Comparison of ENCODE assay signal across 39 mouse cellular contexts in the genomic region with DNA sequence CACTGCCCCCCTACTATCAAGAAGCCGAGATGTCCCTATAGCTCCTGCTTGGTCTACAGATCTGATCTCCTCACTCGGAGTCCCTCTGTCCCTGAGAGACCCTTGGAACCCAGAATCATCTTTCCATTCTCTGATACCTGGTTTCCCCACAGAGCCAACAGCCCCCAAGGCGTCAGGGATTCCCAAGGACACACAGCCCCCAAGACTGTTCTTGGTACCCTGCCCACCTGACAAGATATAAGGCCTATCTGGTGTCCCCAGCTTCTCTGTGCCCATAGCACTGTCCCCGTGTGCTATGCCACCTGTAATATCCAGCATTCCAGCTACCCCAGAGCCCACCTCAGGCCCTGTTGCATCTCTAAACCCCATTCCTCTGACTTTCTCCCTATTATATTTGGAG. TPM values are rescaled to one million over a fixed set of nuclear protein-coding genes. Genes with fewer than 3 reads are reported as not detected.
"Had no signal": no experiment of that assay in that cellular context is flagged by ENCODE, and none has a peak within 500 bp of the region (broad histone marks: within the 10 kb centered on the region; RNA-seq: fewer than 3 reads in every experiment).

No protein-coding gene starts in this region.

- H3K4me1 ChIP-seq: limb, embryonic 13.5 days; limb, embryonic 15.5 days; liver, embryonic 12.5 days; liver, embryonic 13.5 days; liver, embryonic 15.5 days; lung, embryonic 15.5 days; midbrain, embryonic 10.5 days; midbrain, embryonic 12.5 days; neural tube, embryonic 12.5 days had no signal

- H3K27me3 ChIP-seq: limb, embryonic 15.5 days; lung, embryonic 15.5 days; midbrain, embryonic 13.5 days; neural tube, embryonic 12.5 days had no signal

- H3K4me2 ChIP-seq: limb, embryonic 12.5 days; limb, embryonic 13.5 days; limb, embryonic 15.5 days; liver, embryonic 11.5 days; liver, embryonic 12.5 days; liver, embryonic 13.5 days; liver, embryonic 15.5 days; lung, embryonic 14.5 days; lung, embryonic 15.5 days; midbrain, embryonic 12.5 days; midbrain, embryonic 13.5 days; neural tube, embryonic 12.5 days had no signal

- H3K9me3 ChIP-seq: limb, embryonic 10.5 days; limb, embryonic 12.5 days; limb, embryonic 13.5 days; limb, embryonic 15.5 days; liver, embryonic 12.5 days; liver, embryonic 13.5 days; liver, embryonic 15.5 days; lung, embryonic 15.5 days; megakaryocyte, embryonic 14.5 days; midbrain, embryonic 10.5 days; midbrain, embryonic 12.5 days; midbrain, embryonic 13.5 days; neural tube, embryonic 12.5 days had no signal

- H3K4me3 ChIP-seq: limb, embryonic 10.5 days; limb, embryonic 12.5 days; limb, embryonic 13.5 days; limb, embryonic 15.5 days; liver, embryonic 12.5 days; liver, embryonic 13.5 days; liver, embryonic 15.5 days; lung, embryonic 15.5 days; megakaryocyte, embryonic 14.5 days; midbrain, embryonic 10.5 days; midbrain, embryonic 12.5 days; midbrain, embryonic 13.5 days; myocyte; neural tube, embryonic 12.5 days had no signal

- H3K27ac ChIP-seq: limb, embryonic 10.5 days; limb, embryonic 12.5 days; limb, embryonic 13.5 days; limb, embryonic 15.5 days; liver, embryonic 12.5 days; liver, embryonic 13.5 days; liver, embryonic 14.5 days; liver, embryonic 15.5 days; lung, embryonic 15.5 days; macrophage; midbrain, embryonic 10.5 days; midbrain, embryonic 12.5 days; midbrain, embryonic 13.5 days; neural tube, embryonic 12.5 days had no signal

- H3K9ac ChIP-seq: limb, embryonic 12.5 days; limb, embryonic 13.5 days; limb, embryonic 15.5 days; liver, embryonic 12.5 days; liver, embryonic 13.5 days; liver, embryonic 14.5 days; liver, embryonic 15.5 days; liver, postnatal 0 days; lung, embryonic 14.5 days; lung, embryonic 15.5 days; midbrain, embryonic 12.5 days; midbrain, embryonic 13.5 days; neural tube, embryonic 12.5 days had no signal

- ATAC-seq: liver, embryonic 12.5 days; liver, postnatal 0 days; lung, postnatal 0 days; midbrain, embryonic 13.5 days; midbrain, embryonic 16.5 days had no signal

- DNase-seq: left cerebral cortex, postnatal 4 days; liver; liver, embryonic 13.5 days; liver, postnatal 0 days; lung, adult 18-20 months; lung, adult 2 months; lung, embryonic 14.5 days; lung, postnatal 10 days; lung, postnatal 14 days; lung, postnatal 36 days; lung, postnatal 4 days; midbrain, embryonic 14.5 days had no signal

- H3K36me3 ChIP-seq: limb, embryonic 10.5 days; limb, embryonic 12.5 days; limb, embryonic 13.5 days; limb, embryonic 15.5 days; liver, embryonic 12.5 days; liver, embryonic 13.5 days; liver, embryonic 15.5 days; lung, embryonic 15.5 days; midbrain, embryonic 10.5 days; midbrain, embryonic 12.5 days; midbrain, embryonic 13.5 days; neural tube, embryonic 12.5 days had no signal

RNA-seq across cellular contexts. Expression of a gene that starts 38.4 kb away (rescaled TPM):
- total RNA-seq: liver, adult 2 months; megakaryocyte progenitor cell, adult 5-6 weeks; megakaryocyte, adult 5-6 weeks; megakaryocyte-erythroid progenitor cell, adult 5-6 weeks; monocyte, adult 5-6 weeks had no signal
- polyA plus RNA-seq: limb, embryonic 10.5 days; liver, adult 2 months; liver, embryonic 11.5 days; liver, embryonic 12.5 days; liver, embryonic 13.5 days; liver, embryonic 14.5 days; liver, embryonic 15.5 days; liver, embryonic 16.5 days; liver, postnatal 0 days; lung, adult 2 months; lung, embryonic 14.5 days; lung, embryonic 15.5 days; lung, embryonic 16.5 days; lung, postnatal 0 days; macrophage; midbrain, embryonic 10.5 days; midbrain, embryonic 12.5 days; midbrain, embryonic 13.5 days; midbrain, embryonic 14.5 days; midbrain, embryonic 16.5 days; midbrain, postnatal 0 days; neural tube, embryonic 11.5 days; neural tube, embryonic 12.5 days had no signal

RNA-seq across cellular contexts. Expression of a gene that starts 48.7 kb away (rescaled TPM):
- total RNA-seq: megakaryocyte progenitor cell, adult 5-6 weeks; megakaryocyte, adult 5-6 weeks; megakaryocyte-erythroid progenitor cell, adult 5-6 weeks; monocyte, adult 5-6 weeks had no signal
- polyA plus RNA-seq: liver, embryonic 12.5 days; liver, embryonic 13.5 days; liver, embryonic 15.5 days; liver, embryonic 16.5 days; macrophage; midbrain, embryonic 10.5 days; midbrain, embryonic 13.5 days; midbrain, embryonic 16.5 days had no signal
